Mouse (Mus musculus): ENCODE measurements around the gene Setd1a.

- TF ChIP-seq CTCF (IDR thresholded peaks at IDR 0.05; ENCODE audit: extremely low read depth, insufficient read length, insufficient replicate concordance, low read depth, low read length) = no peak
- TF ChIP-seq POLR2A (IDR thresholded peaks at IDR 0.05; ENCODE audit: low read depth, low read length) = no peak
Observed at GRCm38 (mm10) chr7:127760478-127760877, 16.0 kb upstream of the Setd1a start.

Data from small intestine, adult 2 months (tissue).